Mouse (Mus musculus): ENCODE results near the gene Mrgprb1.

GRCm38 (mm10) chr7:48456242-48456641 lies at the start of gene Mrgprb1:
- TF ChIP-seq CTCF (IDR thresholded peaks at IDR 0.05; ENCODE audit: extremely low read depth, insufficient read depth, low read length) (no peak), POLR2A (IDR thresholded peaks at IDR 0.05; ENCODE audit: extremely low read depth, insufficient read depth, low read length) (no peak)

Measured in cortical plate, adult 2 months (tissue).